ENCODE assay signal across 8 mouse cellular contexts in genomic region chr17:5975099-5975977, GRCm38 (mm10). TPM values are rescaled to one million over a fixed set of nuclear protein-coding genes. Genes with fewer than 3 reads are reported as not detected.
A peak's percentile ranks its signal among the peaks of the same experiment; 100 is the strongest.
DNase-seq lines count a peak whose midpoint lies in the region; ATAC-seq and TF ChIP-seq lines count a peak whose summit lies in the region.

No protein-coding gene starts in this region.

- no peak overlapping the region for H3K4me3 ChIP-seq in midbrain, embryonic 12.5 days
- no peak overlapping the region for H3K4me3 ChIP-seq in midbrain, embryonic 10.5 days
- peak overlapping the region; percentile 40 for H3K4me3 ChIP-seq in cerebellum, adult 2 months (replicated peaks; ENCODE audit: insufficient read depth, low read depth, low read length)
- 0 out of 2 replicates have a peak overlapping the region, but pooled peaks have one; percentile 1 for H3K4me3 ChIP-seq in intestine, postnatal 0 days (ENCODE audit: low read depth, low read length)
- H3K4me3 ChIP-seq in limb, embryonic 15.5 days, result peak overlapping the region; percentile 11; the same call in 1 of the 2 replicates
- no peak overlapping the region for H3K4me3 ChIP-seq in neural tube, embryonic 13.5 days

- no peak overlapping the region for H3K27ac ChIP-seq in midbrain, embryonic 12.5 days (replicated peaks)
- H3K27ac ChIP-seq in midbrain, embryonic 10.5 days (replicated peaks), result no peak overlapping the region
- H3K27ac ChIP-seq in cerebellum, adult 2 months (ENCODE audit: insufficient read depth, low read length), result peak overlapping the region; percentile 8; the same call in 1 of the 2 replicates
- peak overlapping the region; percentile 60; the same call in 1 of the 2 replicates for H3K27ac ChIP-seq in intestine, postnatal 0 days (ENCODE audit: low read depth, low read length)
- H3K27ac ChIP-seq in limb, embryonic 15.5 days, result peak overlapping the region; percentile 60; the same call in 1 of the 2 replicates
- no peak overlapping the region for H3K27ac ChIP-seq in neural tube, embryonic 13.5 days (replicated peaks)

- H3K36me3 ChIP-seq in midbrain, embryonic 12.5 days, result no peaks in the 10 kb centered on the region
- no peaks in the 10 kb centered on the region for H3K36me3 ChIP-seq in midbrain, embryonic 10.5 days
- H3K36me3 ChIP-seq in intestine, postnatal 0 days (ENCODE audit: control insufficient read depth, insufficient read depth), result no peaks in the 10 kb centered on the region
- no peaks in the 10 kb centered on the region for H3K36me3 ChIP-seq in limb, embryonic 15.5 days
- H3K36me3 ChIP-seq in neural tube, embryonic 13.5 days, result no peaks in the 10 kb centered on the region

- no peak for ATAC-seq in midbrain, embryonic 12.5 days (ENCODE audit: low FRiP score, low read depth)
- ATAC-seq in granulocyte monocyte progenitor cell, adult 5-6 weeks (replicated peaks; ENCODE audit: poor library complexity, severe bottlenecking), result peak; percentile 55
- ATAC-seq in intestine, postnatal 0 days, result 0 out of 2 replicates have a peak, but pooled peaks have one; percentile 27
- 0 out of 2 replicates have a peak, but pooled peaks have one; percentile 54 for ATAC-seq in limb, embryonic 15.5 days (ENCODE audit: insufficient number of reproducible peaks, low FRiP score, low TSS enrichment, low read depth)
- peak; percentile 50; the same call in 1 of the 2 replicates for ATAC-seq in neural tube, embryonic 13.5 days (ENCODE audit: low read depth)

- 0 out of 2 replicates have a peak, but pooled peaks have one; percentile 5 for TF ChIP-seq CTCF in cerebellum, adult 2 months (IDR thresholded peaks at IDR 0.05; ENCODE audit: borderline replicate concordance, insufficient read depth, low read depth, low read length)
- TF ChIP-seq CTCF in intestine, postnatal 0 days (IDR thresholded peaks at IDR 0.05; ENCODE audit: low read depth), result no peak

- DNase-seq in midbrain, embryonic 10.5 days (ENCODE audit: low spot score), result no peak
- peak; percentile 57 to 62 for DNase-seq in cerebellum, adult 2 months
- DNase-seq in thymus, postnatal 4 days, result peak; percentile 66

- TF ChIP-seq POLR2A in cerebellum, adult 2 months (IDR thresholded peaks at IDR 0.05; ENCODE audit: borderline replicate concordance, insufficient read depth, low read length), result no peak

- H3K27me3 ChIP-seq in midbrain, embryonic 12.5 days, result peaks cover 6% of the 10 kb centered on the region; the same call in 1 of the 2 replicates
- H3K27me3 ChIP-seq in midbrain, embryonic 10.5 days (ENCODE audit: low read depth, poor library complexity, severe bottlenecking), result peaks cover 4% of the 10 kb centered on the region; the same call in 1 of the 2 replicates
- H3K27me3 ChIP-seq in cerebellum, adult 2 months (ENCODE audit: control insufficient read depth, insufficient read depth, low read length), result no peaks in the 10 kb centered on the region
- H3K27me3 ChIP-seq in intestine, postnatal 0 days (replicated peaks; ENCODE audit: control insufficient read depth, insufficient read depth, low read length), result no peaks in the 10 kb centered on the region
- no peaks in the 10 kb centered on the region for H3K27me3 ChIP-seq in limb, embryonic 15.5 days
- no peaks in the 10 kb centered on the region for H3K27me3 ChIP-seq in neural tube, embryonic 13.5 days

- H3K9me3 ChIP-seq in midbrain, embryonic 12.5 days, result no peaks in the 10 kb centered on the region
- no peaks in the 10 kb centered on the region for H3K9me3 ChIP-seq in midbrain, embryonic 10.5 days (replicated peaks)
- no peaks in the 10 kb centered on the region for H3K9me3 ChIP-seq in intestine, postnatal 0 days (ENCODE audit: control insufficient read depth)
- no peaks in the 10 kb centered on the region for H3K9me3 ChIP-seq in limb, embryonic 15.5 days
- no peaks in the 10 kb centered on the region for H3K9me3 ChIP-seq in neural tube, embryonic 13.5 days

- H3K4me1 ChIP-seq in midbrain, embryonic 12.5 days, result peaks cover 12% of the 10 kb centered on the region
- peaks cover 29% of the 10 kb centered on the region for H3K4me1 ChIP-seq in midbrain, embryonic 10.5 days
- peaks cover 32% of the 10 kb centered on the region for H3K4me1 ChIP-seq in cerebellum, adult 2 months (ENCODE audit: control insufficient read depth, insufficient read depth, low read length)
- peaks cover 17% of the 10 kb centered on the region; the same call in 1 of the 2 replicates for H3K4me1 ChIP-seq in intestine, postnatal 0 days (replicated peaks; ENCODE audit: control insufficient read depth, insufficient read depth, low read length)
- peaks cover 34% of the 10 kb centered on the region for H3K4me1 ChIP-seq in limb, embryonic 15.5 days
- peaks cover 23% of the 10 kb centered on the region for H3K4me1 ChIP-seq in neural tube, embryonic 13.5 days (replicated peaks)

- no peak overlapping the region for H3K4me2 ChIP-seq in midbrain, embryonic 12.5 days (replicated peaks)
- peak overlapping the region; percentile 44 for H3K4me2 ChIP-seq in intestine, postnatal 0 days (replicated peaks; ENCODE audit: low read depth)
- H3K4me2 ChIP-seq in limb, embryonic 15.5 days, result peak overlapping the region; percentile 37
- H3K4me2 ChIP-seq in neural tube, embryonic 13.5 days, result peak overlapping the region; percentile 27

- 65% methylated on average over 23 of the region's 23 CpGs for WGBS in midbrain, embryonic 12.5 days
- 66% methylated on average over 23 of the region's 23 CpGs for WGBS in midbrain, embryonic 10.5 days
- 20% methylated on average over 23 of the region's 23 CpGs for WGBS in cerebellum, adult 2 months
- 38% methylated on average over 23 of the region's 23 CpGs for WGBS in intestine, postnatal 0 days
- 24% methylated on average over 23 of the region's 23 CpGs for WGBS in limb, embryonic 15.5 days
- WGBS in neural tube, embryonic 13.5 days, result 45% methylated on average over 23 of the region's 23 CpGs

- H3K9ac ChIP-seq in midbrain, embryonic 12.5 days (replicated peaks), result 0 out of 2 replicates have a peak overlapping the region, but pooled peaks have one; percentile 6
- no peak overlapping the region for H3K9ac ChIP-seq in intestine, postnatal 0 days (ENCODE audit: low read depth, low read length)
- no peak overlapping the region for H3K9ac ChIP-seq in limb, embryonic 15.5 days
- H3K9ac ChIP-seq in neural tube, embryonic 13.5 days, result peak overlapping the region; percentile 41; the same call in 1 of the 2 replicates

RNA-seq across cellular contexts. Expression of gene Synj2, which starts 34.3 kb away (rescaled TPM):
- polyA plus RNA-seq in midbrain, embryonic 12.5 days (2016; fragmentation: Nextera tagmentation; extraction: Ambion mirVana), result 0.59 and 1.4 TPM in 2 replicates
- polyA plus RNA-seq in midbrain, embryonic 10.5 days (2016; fragmentation: Nextera tagmentation; extraction: Ambion mirVana), result 0.88 and 1.3 TPM in 2 replicates
- 20.9 and 25.1 TPM in 2 replicates for polyA plus RNA-seq in cerebellum, adult 2 months (2012; rRNA removed)
- 11.2 and 14.4 TPM in 2 replicates for total RNA-seq in granulocyte monocyte progenitor cell, adult 5-6 weeks (2014; fragmentation: Nextera tagmentation)
- total RNA-seq in granulocyte monocyte progenitor cell, adult 5-6 weeks (2017), result 9.3 and 11.6 TPM in 2 replicates
- polyA plus RNA-seq in intestine, postnatal 0 days (2015; fragmentation: Nextera tagmentation; extraction: Ambion mirVana), result 2.1 and 2.6 TPM in 2 replicates
- polyA plus RNA-seq in limb, embryonic 15.5 days (2015; fragmentation: Nextera tagmentation; extraction: Ambion mirVana), result 3.0 and 3.8 TPM in 2 replicates
- 1.4 and 1.7 TPM in 2 replicates for polyA plus RNA-seq in neural tube, embryonic 13.5 days (2015; fragmentation: Nextera tagmentation; extraction: Ambion mirVana)

Comparison
In these comparisons a context has a peak if more than half of its experiments do, and no peak if none do; other contexts are left out.
1. H3K27ac ChIP-seq: peak in cerebellum, adult 2 months (single experiment), intestine, postnatal 0 days (single experiment) and limb, embryonic 15.5 days (single experiment); none in midbrain, embryonic 12.5 days (single experiment), midbrain, embryonic 10.5 days (single experiment) and neural tube, embryonic 13.5 days (single experiment).
2. H3K4me3 ChIP-seq: peak in cerebellum, adult 2 months (single experiment), intestine, postnatal 0 days (single experiment) and limb, embryonic 15.5 days (single experiment); none in midbrain, embryonic 12.5 days (single experiment), midbrain, embryonic 10.5 days (single experiment) and neural tube, embryonic 13.5 days (single experiment).
3. H3K9ac ChIP-seq: peak in midbrain, embryonic 12.5 days (single experiment) and neural tube, embryonic 13.5 days (single experiment); none in intestine, postnatal 0 days (single experiment) and limb, embryonic 15.5 days (single experiment).